Mouse (Mus musculus): ENCODE results near the gene Unc45b. TPM values are rescaled to one million over a fixed set of nuclear protein-coding genes. Genes with fewer than 3 reads are reported as not detected.
"Not testable (repeated sequence)": the region's sequence is repeated elsewhere in the genome, so short reads cannot be mapped to it uniquely, and the experiment has no call there.

Gene Unc45b
- polyA plus RNA-seq, 1 experiment from 2014 or later = 7.5 TPM

DNA sequence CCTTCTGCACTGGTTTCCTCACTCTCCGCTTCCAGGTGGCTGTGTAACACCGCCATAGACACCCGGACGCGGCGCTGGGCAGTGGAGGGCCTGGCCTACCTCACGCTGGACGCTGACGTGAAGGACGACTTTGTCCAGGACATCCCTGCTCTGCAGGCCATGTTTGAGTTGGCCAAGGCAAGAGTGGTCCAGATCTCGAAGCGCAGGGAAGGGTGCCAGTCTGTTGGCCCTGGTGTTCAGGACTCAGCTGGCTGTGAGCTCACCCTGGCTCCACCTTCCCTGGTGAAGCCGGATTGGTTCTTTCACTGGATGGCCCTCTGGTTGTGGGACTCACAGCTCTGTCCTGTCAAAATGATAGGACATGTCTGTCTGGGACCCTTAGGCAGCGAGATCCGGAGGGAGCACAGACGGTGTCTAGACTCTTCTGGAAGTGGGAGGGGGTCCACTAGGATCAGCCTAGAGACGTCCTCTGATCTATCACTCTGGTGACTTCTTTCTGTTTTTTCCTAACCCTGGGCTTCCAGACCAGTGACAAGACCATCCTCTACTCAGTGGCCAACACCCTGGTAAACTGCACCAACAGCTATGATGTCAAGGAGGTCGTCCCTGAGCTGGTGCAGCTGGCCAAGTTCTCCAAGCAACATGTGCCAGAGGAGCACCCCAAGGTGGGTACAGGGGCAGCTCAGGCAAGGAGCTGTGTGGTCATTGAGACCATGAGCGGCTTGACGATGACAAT is 18.7 kb downstream of the Unc45b start:
- DNase-seq (ENCODE audit: low spot score) = no peak
- Histone ChIP-seq H3K4me3 (ENCODE audit: low read depth, low read length) (no peak overlapping the region), H3K4me1 (ENCODE audit: control insufficient read depth, insufficient read depth, low read length) (no peaks in the 10 kb centered on the region; the same call in 1 of the 2 replicates), H3K27me3 (ENCODE audit: control insufficient read depth, insufficient read depth, low read length) (peaks cover 38% of the 10 kb centered on the region), H3K9me3 (ENCODE audit: control insufficient read depth, low read length) (no peaks in the 10 kb centered on the region), H3K9ac (ENCODE audit: low read length) (no peak overlapping the region), H3K36me3 (ENCODE audit: control insufficient read depth, insufficient read depth, low read length) (no peaks in the 10 kb centered on the region), H3K27ac (ENCODE audit: low read depth, low read length) (no peak overlapping the region), H3K4me2 (ENCODE audit: low read depth) (no peak overlapping the region)
- no peak for ATAC-seq (ENCODE audit: insufficient read depth, low FRiP score, low TSS enrichment)
- 31% methylated on average over 20 of the region's 20 CpGs for WGBS

DNA sequence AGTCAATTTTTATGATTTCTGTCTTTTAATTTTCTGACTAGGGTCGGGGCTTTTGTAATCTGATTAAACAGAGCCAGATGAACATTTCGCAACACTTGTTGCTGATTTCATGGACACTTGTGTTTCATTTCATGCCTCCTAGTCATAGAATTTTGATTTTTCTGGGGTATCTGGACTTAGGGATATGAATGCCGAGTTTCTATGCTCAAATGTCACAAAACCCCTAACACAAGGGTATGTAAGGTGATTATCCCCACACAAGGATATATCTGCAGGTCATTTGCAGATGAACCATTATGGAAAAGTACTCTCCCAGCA is 19.2 kb downstream of the Unc45b start:
- Histone ChIP-seq H3K9me3 (ENCODE audit: control insufficient read depth, low read length) (no peaks in the 10 kb centered on the region), H3K4me1 (ENCODE audit: control insufficient read depth, insufficient read depth, low read length) (no peaks in the 10 kb centered on the region; the same call in 1 of the 2 replicates), H3K27me3 (ENCODE audit: control insufficient read depth, insufficient read depth, low read length) (peaks cover 43% of the 10 kb centered on the region), H3K4me2 (ENCODE audit: low read depth) (no peak overlapping the region), H3K4me3 (ENCODE audit: low read depth, low read length) (no peak overlapping the region), H3K9ac (ENCODE audit: low read length) (no peak overlapping the region), H3K27ac (ENCODE audit: low read depth, low read length) (no peak overlapping the region), H3K36me3 (ENCODE audit: control insufficient read depth, insufficient read depth, low read length) (no peaks in the 10 kb centered on the region)
- ATAC-seq (ENCODE audit: insufficient read depth, low FRiP score, low TSS enrichment) (no peak), DNase-seq (ENCODE audit: low spot score) (no peak)
- WGBS = 58% methylated on average over 3 of the region's 3 CpGs

DNA sequence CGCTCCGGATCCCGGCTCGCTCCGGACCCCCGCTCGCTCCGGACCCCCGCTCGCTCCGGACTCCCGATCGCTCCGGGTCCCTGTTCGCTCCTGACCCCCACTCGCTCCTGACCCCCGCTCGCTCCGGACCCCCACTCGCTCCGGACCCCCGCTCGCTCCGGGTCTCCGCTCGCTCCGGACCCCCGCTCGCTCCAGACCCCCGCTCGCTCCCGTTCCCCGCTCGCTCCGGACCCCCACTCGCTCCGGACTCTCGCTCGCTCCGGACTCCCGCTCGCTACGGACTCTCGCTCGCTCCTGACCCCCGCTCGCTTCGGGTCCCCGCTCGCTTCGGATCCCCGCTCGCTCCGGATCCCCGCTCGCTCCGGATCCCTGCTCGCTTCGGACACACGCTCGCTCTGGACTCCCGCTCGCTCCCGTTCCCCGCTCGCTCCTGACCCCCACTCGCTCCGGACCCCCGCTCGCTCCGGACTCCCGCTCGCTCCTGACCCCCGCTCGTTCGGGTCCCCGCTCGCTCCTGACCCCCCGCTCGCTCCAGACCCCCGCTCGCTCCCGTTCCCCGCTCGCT is 20.1 kb downstream of the Unc45b start:
- Histone ChIP-seq H3K27me3 (ENCODE audit: control insufficient read depth, insufficient read depth, low read length) (peaks cover 48% of the 10 kb centered on the region), H3K4me3 (ENCODE audit: low read depth, low read length) (peak overlapping the region; percentile 46), H3K4me2 (ENCODE audit: low read depth) (peak overlapping the region; percentile 94)
- DNase-seq (ENCODE audit: low spot score); H3K9ac ChIP-seq (ENCODE audit: low read length); H3K36me3 ChIP-seq (ENCODE audit: control insufficient read depth, insufficient read depth, low read length); H3K9me3 ChIP-seq (ENCODE audit: control insufficient read depth, low read length); H3K27ac ChIP-seq (ENCODE audit: low read depth, low read length); H3K4me1 ChIP-seq (ENCODE audit: control insufficient read depth, insufficient read depth, low read length); ATAC-seq (ENCODE audit: insufficient read depth, low FRiP score, low TSS enrichment): not testable (repeated sequence)
- WGBS = 2% methylated on average over 51 of the region's 85 CpGs

DNA sequence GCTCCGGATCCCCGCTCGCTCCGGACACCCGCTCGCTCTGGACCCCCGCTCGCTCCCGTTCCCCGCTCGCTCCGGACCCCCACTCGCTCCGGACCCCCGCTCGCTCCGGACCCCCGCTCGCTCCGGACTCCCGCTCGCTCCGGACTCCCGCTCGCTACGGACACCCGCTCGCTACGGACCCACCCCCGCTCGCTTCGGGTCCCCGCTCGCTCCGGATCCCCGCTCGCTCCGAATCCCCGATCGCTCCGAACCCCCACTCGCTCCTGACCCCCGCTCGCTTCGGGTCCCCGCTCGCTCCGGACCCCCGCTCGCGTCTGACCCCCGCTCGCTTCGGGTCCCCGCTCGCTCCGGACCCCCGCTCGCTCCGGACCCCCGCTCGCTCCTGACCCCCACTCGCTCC is 20.8 kb downstream of the Unc45b start:
- H3K9me3 ChIP-seq (ENCODE audit: control insufficient read depth, low read length); DNase-seq (ENCODE audit: low spot score); ATAC-seq (ENCODE audit: insufficient read depth, low FRiP score, low TSS enrichment); H3K27ac ChIP-seq (ENCODE audit: low read depth, low read length); H3K36me3 ChIP-seq (ENCODE audit: control insufficient read depth, insufficient read depth, low read length); H3K4me1 ChIP-seq (ENCODE audit: control insufficient read depth, insufficient read depth, low read length): not testable (repeated sequence)
- peaks cover 53% of the 10 kb centered on the region for H3K27me3 ChIP-seq (ENCODE audit: control insufficient read depth, insufficient read depth, low read length)
- peak overlapping the region; percentile 94 for H3K4me2 ChIP-seq (ENCODE audit: low read depth)
- WGBS = under 1% methylated on average over 33 of the region's 63 CpGs
- 0 out of 2 replicates have a peak overlapping the region, but pooled peaks have one; percentile 6 for H3K9ac ChIP-seq (ENCODE audit: low read length)
- H3K4me3 ChIP-seq (ENCODE audit: low read depth, low read length) = peak overlapping the region; percentile 46

DNA sequence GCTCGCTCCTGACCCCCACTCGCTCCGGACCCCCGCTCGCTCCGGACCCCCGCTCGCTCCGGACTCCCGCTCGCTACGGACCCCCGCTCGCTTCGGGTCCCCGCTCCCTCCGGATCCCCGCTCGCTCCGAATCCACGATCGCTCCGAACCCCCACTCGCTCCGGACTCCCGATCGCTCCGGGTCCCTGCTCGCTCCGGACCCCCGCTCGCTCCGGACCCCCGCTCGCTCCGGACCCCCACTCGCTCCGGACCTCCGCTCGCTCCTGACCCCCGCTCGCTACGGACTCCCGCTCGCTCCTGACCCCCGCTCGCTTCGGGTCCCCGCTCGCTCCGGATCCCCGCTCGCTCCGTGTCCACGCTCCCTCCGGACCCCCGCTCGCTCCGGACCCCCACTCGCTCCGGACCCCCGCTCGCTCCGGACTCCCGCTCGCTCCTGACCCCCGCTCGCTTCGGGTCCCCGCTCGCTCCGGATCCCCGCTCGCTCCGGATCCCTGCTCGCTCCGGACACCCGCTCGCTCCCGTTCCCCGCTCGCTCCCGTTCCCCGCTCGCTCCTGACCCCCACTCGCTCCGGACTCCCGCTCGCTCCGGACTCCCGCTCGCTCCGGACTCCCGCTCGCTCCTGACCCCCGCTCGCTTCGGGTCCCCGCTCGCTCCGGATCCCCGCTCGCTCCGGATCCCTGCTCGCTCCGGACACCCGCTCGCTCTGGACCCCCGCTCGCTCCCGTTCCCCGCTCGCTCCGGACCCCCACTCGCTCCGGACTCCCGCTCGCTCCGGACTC is 21.5 kb downstream of the Unc45b start:
- peak overlapping the region; percentile 46 for H3K4me3 ChIP-seq (ENCODE audit: low read depth, low read length)
- peaks cover 57% of the 10 kb centered on the region for H3K27me3 ChIP-seq (ENCODE audit: control insufficient read depth, insufficient read depth, low read length)
- not testable (repeated sequence) for ATAC-seq (ENCODE audit: insufficient read depth, low FRiP score, low TSS enrichment); H3K9me3 ChIP-seq (ENCODE audit: control insufficient read depth, low read length); DNase-seq (ENCODE audit: low spot score); H3K27ac ChIP-seq (ENCODE audit: low read depth, low read length); H3K36me3 ChIP-seq (ENCODE audit: control insufficient read depth, insufficient read depth, low read length); H3K4me1 ChIP-seq (ENCODE audit: control insufficient read depth, insufficient read depth, low read length)
- H3K4me2 ChIP-seq (ENCODE audit: low read depth) = peak overlapping the region; percentile 94
- 0% methylated on average over 59 of the region's 119 CpGs for WGBS
- 0 out of 2 replicates have a peak overlapping the region, but pooled peaks have one; percentile 6 for H3K9ac ChIP-seq (ENCODE audit: low read length)

DNA sequence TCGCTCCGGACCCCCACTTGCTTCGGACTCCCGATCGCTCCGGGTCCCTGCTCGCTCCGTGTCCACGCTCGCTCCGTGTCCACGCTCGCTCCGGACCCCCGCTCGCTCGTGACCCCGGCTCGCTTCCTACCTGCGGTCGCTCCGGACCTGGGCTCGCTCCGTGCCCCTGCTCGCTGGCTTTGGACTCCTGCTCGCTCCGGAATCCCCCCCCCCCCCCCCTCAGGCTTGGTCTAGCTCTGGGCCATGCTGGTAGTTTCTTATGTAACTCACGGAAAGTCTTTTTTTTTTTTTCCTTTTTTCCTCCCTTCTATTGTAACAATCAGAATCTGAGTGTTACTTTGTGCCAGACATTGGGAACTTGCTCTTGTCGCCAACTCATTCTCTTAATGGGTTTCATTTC is 22.8 kb downstream of the Unc45b start:
- Histone ChIP-seq H3K27ac (ENCODE audit: low read depth, low read length) (no peak overlapping the region), H3K4me1 (ENCODE audit: control insufficient read depth, insufficient read depth, low read length) (no peaks in the 10 kb centered on the region; the same call in 1 of the 2 replicates), H3K4me2 (ENCODE audit: low read depth) (peak overlapping the region; percentile 94), H3K9me3 (ENCODE audit: control insufficient read depth, low read length) (no peaks in the 10 kb centered on the region), H3K36me3 (ENCODE audit: control insufficient read depth, insufficient read depth, low read length) (no peaks in the 10 kb centered on the region), H3K27me3 (ENCODE audit: control insufficient read depth, insufficient read depth, low read length) (peaks cover 63% of the 10 kb centered on the region), H3K9ac (ENCODE audit: low read length) (no peak overlapping the region), H3K4me3 (ENCODE audit: low read depth, low read length) (peak overlapping the region; percentile 46)
- DNase-seq (ENCODE audit: low spot score) (no peak), ATAC-seq (ENCODE audit: insufficient read depth, low FRiP score, low TSS enrichment) (no peak)
- WGBS = 1% methylated on average over 29 of the region's 29 CpGs

DNA sequence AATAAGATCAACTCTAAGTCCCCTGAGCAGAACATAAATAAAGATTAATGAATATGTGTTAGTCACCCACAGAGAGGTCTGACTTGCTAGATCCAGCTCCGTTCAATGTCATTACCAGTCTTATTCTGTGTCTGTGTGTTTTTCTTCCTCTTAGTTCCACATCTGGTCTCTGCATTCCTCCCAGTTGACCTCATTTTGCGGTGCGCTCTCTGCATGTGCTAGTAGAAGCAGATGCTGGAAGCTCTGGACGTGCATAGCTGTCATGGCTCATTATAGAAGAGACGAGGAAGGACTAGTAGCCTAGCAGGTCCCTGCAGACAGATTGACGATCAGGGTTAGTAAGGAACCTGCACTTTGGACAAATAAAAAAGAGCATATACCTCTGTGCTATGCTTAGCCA is 33.0 kb downstream of the Unc45b start:
- Histone ChIP-seq H3K36me3 (ENCODE audit: control insufficient read depth, insufficient read depth, low read length) (no peaks in the 10 kb centered on the region), H3K4me2 (ENCODE audit: low read depth) (no peak overlapping the region), H3K9me3 (ENCODE audit: control insufficient read depth, low read length) (no peaks in the 10 kb centered on the region), H3K4me3 (ENCODE audit: low read depth, low read length) (no peak overlapping the region), H3K4me1 (ENCODE audit: control insufficient read depth, insufficient read depth, low read length) (no peaks in the 10 kb centered on the region), H3K27me3 (ENCODE audit: control insufficient read depth, insufficient read depth, low read length) (no peaks in the 10 kb centered on the region), H3K27ac (ENCODE audit: low read depth, low read length) (no peak overlapping the region), H3K9ac (ENCODE audit: low read length) (no peak overlapping the region)
- ATAC-seq (ENCODE audit: insufficient read depth, low FRiP score, low TSS enrichment) = no peak
- DNase-seq (ENCODE audit: low spot score) = no peak
- 46% methylated on average over 6 of the region's 6 CpGs for WGBS

DNA sequence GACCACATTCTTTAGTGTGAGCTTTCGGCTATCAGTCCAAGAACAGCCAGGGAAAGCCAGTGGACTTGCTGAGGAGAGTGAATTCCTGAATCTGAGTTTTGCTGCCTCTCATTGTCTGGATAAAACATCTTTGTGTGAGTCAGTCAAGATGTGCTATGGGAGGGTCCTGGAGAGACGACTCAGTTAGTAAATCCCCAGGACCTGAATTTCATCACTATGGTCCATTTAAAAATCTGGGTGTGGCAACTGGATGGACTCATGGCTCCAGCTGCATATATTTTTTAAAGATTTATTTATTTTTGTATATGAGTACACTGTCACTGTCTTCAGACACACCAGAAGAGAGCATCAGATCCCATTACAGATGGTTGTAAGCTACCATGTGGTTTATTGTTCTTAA is 35.3 kb downstream of the Unc45b start:
- H3K4me2 ChIP-seq (ENCODE audit: low read depth) = no peak overlapping the region
- no peak overlapping the region for H3K4me3 ChIP-seq (ENCODE audit: low read depth, low read length)
- no peaks in the 10 kb centered on the region for H3K36me3 ChIP-seq (ENCODE audit: control insufficient read depth, insufficient read depth, low read length)
- H3K9ac ChIP-seq (ENCODE audit: low read length) = no peak overlapping the region
- ATAC-seq (ENCODE audit: insufficient read depth, low FRiP score, low TSS enrichment) (no peak), DNase-seq (ENCODE audit: low spot score) (no peak)
- no peaks in the 10 kb centered on the region for H3K4me1 ChIP-seq (ENCODE audit: control insufficient read depth, insufficient read depth, low read length)
- no peak overlapping the region for H3K27ac ChIP-seq (ENCODE audit: low read depth, low read length)
- H3K9me3 ChIP-seq (ENCODE audit: control insufficient read depth, low read length) = no peaks in the 10 kb centered on the region
- peaks cover 5% of the 10 kb centered on the region; the same call in 1 of the 2 replicates for H3K27me3 ChIP-seq (ENCODE audit: control insufficient read depth, insufficient read depth, low read length)
- WGBS = 79% methylated on average over 2 of the region's 2 CpGs

Data from neural tube, embryonic 11.5 days (tissue).